Mouse (Mus musculus) limb, embryonic 11.5 days (tissue): Measurements from ENCODE around the gene Cadm4. TPM values are rescaled to one million over a fixed set of nuclear protein-coding genes. Genes with fewer than 3 reads are reported as not detected.
"Not testable (repeated sequence)": the region's sequence is repeated elsewhere in the genome, so short reads cannot be mapped to it uniquely, and the experiment has no call there.

Source experiments
- ATAC-seq: fragments of 200-750 bp; cut with Nextera tagmentation; 2 replicates; pipeline ENCODE4 v1.8.0; 2017; ENCODE audit warnings: low read depth; ENCODE audit not compliant: insufficient number of reproducible peaks, low FRiP score, low TSS enrichment
- DNase-seq: peaks from one replicate; pipeline ENCODE4 v3.0.0-alpha.2; 2015; ENCODE audit warnings: low spot score
- H3K27ac ChIP-seq: fragments of 300-500 bp; sonication (generic); replicated peaks from 2 replicates; pipeline ENCODE4 v1.5.1; 2014; ENCODE audit warnings: low read depth, mild to moderate bottlenecking, low read length
- H3K27me3 ChIP-seq: fragments of 300-500 bp; sonication (generic); 2 replicates; pipeline ENCODE4 v1.6.1; 2014; ENCODE audit warnings: mild to moderate bottlenecking, low read length, mixed read lengths; ENCODE audit not compliant: control insufficient read depth, insufficient read depth
- H3K36me3 ChIP-seq: fragments of 300-500 bp; sonication (generic); 2 replicates; pipeline ENCODE4 v1.6.1; 2014; ENCODE audit warnings: mild to moderate bottlenecking, low read length, moderate library complexity, mixed read lengths; ENCODE audit not compliant: control insufficient read depth, insufficient read depth
- H3K4me1 ChIP-seq: fragments of 300-500 bp; sonication (generic); 2 replicates; pipeline ENCODE4 v1.6.1; 2014; ENCODE audit warnings: low read length, mixed read lengths; ENCODE audit not compliant: control insufficient read depth, insufficient read depth
- H3K4me2 ChIP-seq: fragments of 300-500 bp; sonication (generic); 2 replicates; pipeline ENCODE4 v1.6.1; 2014; ENCODE audit warnings: low read depth, mild to moderate bottlenecking, moderate library complexity; ENCODE audit not compliant: severe bottlenecking
- H3K4me3 ChIP-seq: fragments of 300-500 bp; sonication (generic); 2 replicates; pipeline ENCODE4 v1.5.1; 2014; ENCODE audit warnings: low read depth, low read length
- H3K9ac ChIP-seq: fragments of 300-500 bp; sonication (generic); 2 replicates; pipeline ENCODE4 v1.6.1; 2014; ENCODE audit warnings: mild to moderate bottlenecking, low read length
- H3K9me3 ChIP-seq: fragments of 300-500 bp; sonication (generic); 2 replicates; pipeline ENCODE4 v1.6.1; 2016; ENCODE audit warnings: low read length; ENCODE audit not compliant: control insufficient read depth
- WGBS: fragments of 180-500 bp; shearing (Covaris S2); extraction: QIAGEN DNeasy Blood & Tissue Kit; methylation state at CpG from one replicate; pipeline ENCODE4 v1.1.7; 2014; 5-methylcytosine and 5-hydroxymethylcytosine counted together
- polyA plus RNA-seq: library from polyadenylated mRNA; unstranded; fragments of >200 nt; fragmentation: Nextera tagmentation; extraction: Ambion mirVana; gene quantifications from 2 replicates; pipeline ENCODE4 v1.2.1, GENCODE M21; 2014

Cadm4 gene
- polyA plus RNA-seq, 1 experiment from 2014 or later, result 2.2 TPM

GRCm38 (mm10) chr7:24507726-24508114 is 25.9 kb downstream of the Cadm4 start:
- H3K4me2 ChIP-seq, result peak overlapping the region; percentile 88
- H3K27me3 ChIP-seq, result no peaks in the 10 kb centered on the region
- H3K4me3 ChIP-seq, result peak overlapping the region; percentile 67
- WGBS, result 1% methylated on average over 20 of the region's 20 CpGs
- 0 out of 2 replicates have a peak, but pooled peaks cover 8% of the 10 kb centered on the region for H3K4me1 ChIP-seq
- peak overlapping the region; percentile 96 for H3K9ac ChIP-seq
- DNase-seq (no peak), ATAC-seq (peak; percentile 18; the same call in 1 of the 2 replicates)
- peak overlapping the region; percentile 98 for H3K27ac ChIP-seq
- no peaks in the 10 kb centered on the region for H3K36me3 ChIP-seq
- H3K9me3 ChIP-seq, result no peaks in the 10 kb centered on the region

- H3K27ac ChIP-seq, result no peak within 1 kb of the TSS
- ATAC-seq (no peak), DNase-seq (no peak)
- H3K4me3 ChIP-seq, result no peak within 1 kb of the TSS
- H3K36me3 ChIP-seq, result no peaks in the 10 kb centered on the region; the same call in 1 of the 2 replicates
- H3K4me1 ChIP-seq, result 0 out of 2 replicates have a peak, but pooled peaks cover 2% of the 10 kb centered on the region
- H3K9me3 ChIP-seq, result no peaks in the 10 kb centered on the region
- H3K4me2 ChIP-seq, result no peak within 1 kb of the TSS
- H3K9ac ChIP-seq, result no peak within 1 kb of the TSS
- no peaks in the 10 kb centered on the region for H3K27me3 ChIP-seq
- 90% methylated on average over 7 of the region's 7 CpGs for WGBS
Observed at GRCm38 (mm10) chr7:24512355-24512754, 30.5 kb downstream of the Cadm4 start, which contains the start of gene AC161166.1. TSS of gene AC161166.1 (minus strand) at chr7:24512455.

GRCm38 (mm10) chr7:24516319-24516718 is 34.5 kb downstream of the Cadm4 start:
- not testable (repeated sequence) for H3K27me3 ChIP-seq
- 66% methylated on average over 8 of the region's 8 CpGs for WGBS
- DNase-seq, result peak; percentile 31

GRCm38 (mm10) chr7:24517077-24517476 is 35.3 kb downstream of the Cadm4 start:
- H3K27me3 ChIP-seq, result no peaks in the 10 kb centered on the region
- DNase-seq, result no peak
- no peak overlapping the region for H3K9ac ChIP-seq
- no peaks in the 10 kb centered on the region; the same call in 1 of the 2 replicates for H3K36me3 ChIP-seq
- WGBS, result 61% methylated on average over 5 of the region's 5 CpGs
- no peak overlapping the region for H3K4me2 ChIP-seq
- H3K4me3 ChIP-seq, result no peak overlapping the region
- no peak for ATAC-seq
- H3K27ac ChIP-seq, result no peak overlapping the region
- no peaks in the 10 kb centered on the region for H3K9me3 ChIP-seq
- no peaks in the 10 kb centered on the region for H3K4me1 ChIP-seq

More at GRCm38 (mm10) chr7:24516319-24516718, 34.5 kb downstream of the Cadm4 start:
- not testable (repeated sequence) for H3K4me2 ChIP-seq, H3K9ac ChIP-seq, H3K9me3 ChIP-seq, ATAC-seq, H3K4me1 ChIP-seq, H3K36me3 ChIP-seq, H3K4me3 ChIP-seq, H3K27ac ChIP-seq

- Histone ChIP-seq H3K36me3 (no peaks in the 10 kb centered on the region; the same call in 1 of the 2 replicates), H3K4me3 (no peak overlapping the region), H3K4me1 (no peaks in the 10 kb centered on the region), H3K4me2 (no peak overlapping the region), H3K9ac (no peak overlapping the region), H3K27me3 (no peaks in the 10 kb centered on the region), H3K9me3 (no peaks in the 10 kb centered on the region), H3K27ac (no peak overlapping the region)
- WGBS, result 57% methylated on average over 6 of the region's 6 CpGs
- no peak for ATAC-seq
- DNase-seq, result no peak
Observed at GRCm38 (mm10) chr7:24517654-24518053, 35.8 kb downstream of the Cadm4 start.

- no peak overlapping the region for H3K4me2 ChIP-seq
- no peaks in the 10 kb centered on the region for H3K4me1 ChIP-seq
- DNase-seq (no peak), ATAC-seq (no peak)
- H3K9me3 ChIP-seq, result no peaks in the 10 kb centered on the region
- H3K27me3 ChIP-seq, result no peaks in the 10 kb centered on the region
- no peaks in the 10 kb centered on the region; the same call in 1 of the 2 replicates for H3K36me3 ChIP-seq
- no peak overlapping the region for H3K4me3 ChIP-seq
- H3K9ac ChIP-seq, result no peak overlapping the region
- 74% methylated on average over 3 of the region's 3 CpGs for WGBS
- no peak overlapping the region for H3K27ac ChIP-seq
Observed at GRCm38 (mm10) chr7:24519130-24519529, 37.3 kb downstream of the Cadm4 start.

- not testable (repeated sequence) for ATAC-seq, H3K27ac ChIP-seq
Observed at GRCm38 (mm10) chr7:24520054-24520453, 38.2 kb downstream of the Cadm4 start.

GRCm38 (mm10) chr7:24522805-24523204 is 41.0 kb downstream of the Cadm4 start:
- H3K36me3 ChIP-seq, result no peaks in the 10 kb centered on the region; the same call in 1 of the 2 replicates
- 67% methylated on average over 5 of the region's 5 CpGs for WGBS
- H3K9me3 ChIP-seq, result no peaks in the 10 kb centered on the region
- DNase-seq, result no peak
- no peaks in the 10 kb centered on the region for H3K4me1 ChIP-seq
- no peak for ATAC-seq
- no peak overlapping the region for H3K9ac ChIP-seq
- no peak overlapping the region for H3K27ac ChIP-seq
- H3K4me2 ChIP-seq, result no peak overlapping the region
- H3K27me3 ChIP-seq, result no peaks in the 10 kb centered on the region
- H3K4me3 ChIP-seq, result no peak overlapping the region

More at GRCm38 (mm10) chr7:24520054-24520453, 38.2 kb downstream of the Cadm4 start:
- DNase-seq, H3K4me1 ChIP-seq, H3K4me3 ChIP-seq, H3K27me3 ChIP-seq, H3K4me2 ChIP-seq, H3K9me3 ChIP-seq, H3K9ac ChIP-seq, H3K36me3 ChIP-seq: not testable (repeated sequence)
- WGBS, result 90% methylated on average over 9 of the region's 10 CpGs

- 81% methylated on average over 6 of the region's 6 CpGs for WGBS
- Histone ChIP-seq H3K9me3 (no peaks in the 10 kb centered on the region), H3K4me1 (no peaks in the 10 kb centered on the region), H3K27me3 (no peaks in the 10 kb centered on the region), H3K4me3 (no peak overlapping the region), H3K9ac (no peak overlapping the region), H3K36me3 (no peaks in the 10 kb centered on the region; the same call in 1 of the 2 replicates), H3K4me2 (no peak overlapping the region), H3K27ac (no peak overlapping the region)
- DNase-seq, result no peak
- no peak for ATAC-seq
Observed at GRCm38 (mm10) chr7:24523723-24524122, 41.9 kb downstream of the Cadm4 start.
